Mouse (Mus musculus): ENCODE data around the gene Plekhm2.

GRCm38 (mm10) chr4:141609538-141609937 is 55.2 kb downstream of the Plekhm2 start:
- no peak for TF ChIP-seq POLR2A (IDR thresholded peaks at IDR 0.05; ENCODE audit: borderline replicate concordance, control insufficient read depth, low read depth, low read length)
- no peak for TF ChIP-seq CTCF (IDR thresholded peaks at IDR 0.05; ENCODE audit: control insufficient read depth, insufficient read depth, low read length)
